Mouse (Mus musculus) gastrocnemius, adult 2 months (tissue): ENCODE measurements around the gene Rspo1. TPM values are rescaled to one million over a fixed set of nuclear protein-coding genes. Genes with fewer than 3 reads are reported as not detected.

Experiments
- DNase-seq: peaks from one replicate; pipeline ENCODE4 v3.0.0; 2022
- H3K27ac ChIP-seq: fragments of 200-600 bp; 2 replicates; pipeline ENCODE4 v1.8.1; 2022; ENCODE audit warnings: mild to moderate bottlenecking
- H3K4me3 ChIP-seq: fragments of 200-600 bp; 2 replicates; pipeline ENCODE4 v1.8.1; 2022; ENCODE audit warnings: mild to moderate bottlenecking, moderate library complexity
- CTCF ChIP-seq: fragments of 200-600 bp; IDR thresholded peaks from 2 replicates; pipeline ENCODE4 v1.8.1; 2022; ENCODE audit warnings: antibody characterized with exemption, mild to moderate bottlenecking, moderate library complexity
- intact Hi-C: fragments of 180-260 bp; cut with DNase I; formaldehyde crosslinking; loops from one replicate; pipeline ENCODE4 v1.15.1; 2025
- total RNA-seq, 2 experiments: library from RNA; stranded (reverse); gene quantifications; 2 replicates each; pipeline ENCODE4 v1.2.3; 2021

The Rspo1 gene
- total RNA-seq, 2 experiments from 2014 or later = 0.26 to 0.59 TPM

DNA sequence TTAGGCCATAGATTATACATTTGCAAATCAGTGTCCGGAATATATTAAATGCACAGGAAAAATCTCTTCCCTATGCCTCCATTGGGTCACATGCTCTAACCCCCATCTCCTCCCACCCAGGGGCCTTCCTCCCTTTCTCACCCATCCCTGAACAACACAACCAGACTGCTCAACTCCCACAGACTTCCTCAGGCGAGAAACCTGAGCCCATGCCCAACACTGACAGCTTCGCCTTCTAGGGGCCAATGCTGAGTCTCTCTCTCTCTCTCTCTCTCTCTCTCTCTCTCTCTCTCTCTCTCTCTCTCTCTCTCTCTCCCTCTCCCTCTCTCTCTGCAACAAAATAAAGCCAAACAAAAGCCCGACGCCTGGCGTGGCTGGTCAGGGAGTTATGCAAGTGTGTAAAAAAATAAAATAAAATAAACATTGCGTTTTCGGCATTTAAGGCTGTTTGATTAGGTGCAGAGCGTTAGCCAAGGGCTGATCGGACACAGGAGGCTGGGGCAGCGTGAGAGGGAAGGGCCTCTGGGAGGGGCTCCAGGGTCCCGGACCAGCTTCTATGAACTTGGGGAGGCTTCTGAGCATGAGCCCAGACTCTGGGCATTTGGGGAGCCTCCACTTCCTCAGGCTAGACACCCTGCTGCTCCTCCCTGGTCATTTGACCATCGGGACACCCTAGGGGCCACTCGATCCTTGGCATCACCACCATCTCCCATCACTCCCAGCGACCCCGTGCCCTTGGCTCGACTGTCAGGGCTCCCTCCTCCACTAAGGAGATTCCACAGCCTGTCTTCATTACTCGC, 1.2 kb upstream of the Rspo1 start:
- TF ChIP-seq CTCF = no peak
- H3K4me3 ChIP-seq = no peak overlapping the region
- H3K27ac ChIP-seq = no peak overlapping the region
- intact Hi-C loops = no loop called here
- DNase-seq = no peak

DNA sequence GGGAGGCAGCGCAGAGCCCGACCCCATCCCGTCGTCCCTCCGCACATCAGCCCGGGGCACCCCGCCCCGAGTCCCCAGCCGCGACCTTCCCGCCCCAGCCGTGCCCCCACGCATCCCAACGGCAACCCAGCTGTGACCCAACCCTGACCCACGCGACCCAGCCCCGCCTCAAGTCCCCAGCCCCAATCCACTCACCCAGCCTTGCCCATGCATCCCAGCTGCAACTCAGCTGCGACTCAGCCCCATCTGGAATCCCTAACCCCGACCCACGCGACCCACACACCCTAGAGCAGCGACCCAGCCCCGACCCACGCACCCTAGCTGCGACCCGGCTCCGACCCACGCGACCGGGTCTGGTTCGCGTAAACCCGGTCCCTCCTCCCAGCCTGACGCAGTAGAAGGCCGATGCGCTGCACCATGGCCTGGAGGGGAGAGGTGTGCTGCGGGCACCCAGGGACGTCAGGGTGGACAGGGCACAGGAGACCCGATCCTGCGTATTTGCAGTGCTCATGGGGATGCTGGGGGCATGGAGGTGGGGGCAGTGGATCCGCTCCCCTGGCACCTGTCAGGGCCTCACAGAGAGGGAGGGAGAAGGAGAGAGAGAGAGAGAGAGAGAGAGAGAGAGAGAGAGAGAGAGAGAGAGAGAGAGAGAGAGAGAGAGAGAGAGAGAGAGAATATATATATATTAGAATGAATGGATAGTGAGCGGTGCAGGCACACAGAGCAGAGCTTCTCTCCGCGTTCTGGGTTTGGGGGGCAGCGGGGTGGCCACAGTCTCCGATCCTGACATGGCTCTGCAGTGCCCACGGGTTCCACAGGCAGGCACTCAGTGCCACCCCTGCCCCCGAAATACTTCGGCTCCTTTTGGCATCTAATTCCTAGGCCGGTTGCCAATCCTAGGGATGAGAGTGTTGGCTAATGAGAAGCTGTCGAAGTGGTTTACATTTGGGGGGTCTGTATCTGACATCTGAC, 795 bp downstream of the Rspo1 start:
- DNase-seq = no peak
- intact Hi-C loops = no loop called here
- TF ChIP-seq CTCF = no peak
- H3K4me3 ChIP-seq = peak overlapping the region; percentile 60
- H3K27ac ChIP-seq = no peak overlapping the region

DNA sequence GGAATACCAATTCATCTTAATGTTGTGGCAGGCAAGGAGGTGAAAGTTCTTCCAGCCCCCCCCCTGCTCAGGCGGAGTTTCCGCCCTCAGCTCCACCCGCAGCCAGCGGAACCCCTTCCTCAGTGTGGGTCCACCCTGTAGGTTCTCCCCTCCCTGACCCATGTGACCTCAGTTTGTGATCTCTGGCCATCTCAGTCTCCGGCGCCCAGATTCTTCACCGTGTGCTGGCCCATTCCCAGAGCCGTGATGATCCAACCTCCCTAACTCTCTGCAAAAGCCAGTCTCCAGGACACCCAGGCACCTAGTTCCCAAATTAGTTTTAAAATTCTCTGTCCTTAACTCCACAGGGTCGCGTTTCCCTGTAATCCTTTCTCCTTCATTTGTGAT, 1.5 kb downstream of the Rspo1 start:
- no peak for TF ChIP-seq CTCF
- intact Hi-C loops = no loop called here
- DNase-seq = no peak
- Histone ChIP-seq H3K4me3 (no peak overlapping the region), H3K27ac (no peak overlapping the region)

DNA sequence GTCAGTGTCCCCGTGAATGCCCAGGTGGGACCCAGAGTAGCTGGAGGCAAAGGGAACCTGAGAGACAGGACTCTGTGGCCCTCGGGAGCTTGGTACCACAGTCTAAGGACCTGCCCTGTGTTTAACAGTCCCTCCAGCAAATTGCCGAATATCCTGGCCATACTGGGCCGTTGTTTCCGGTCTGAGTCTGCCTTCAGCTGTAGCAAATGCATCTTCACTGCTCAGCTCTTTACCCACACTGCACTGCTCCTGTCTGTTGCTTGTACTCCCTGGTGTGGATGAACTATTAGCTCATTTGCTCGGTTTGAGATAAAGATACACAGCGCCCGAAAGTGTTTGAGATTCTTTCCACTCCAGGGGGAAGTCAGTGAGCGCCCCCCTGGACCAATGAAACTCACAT, 2.2 kb downstream of the Rspo1 start:
- TF ChIP-seq CTCF = no peak
- Histone ChIP-seq H3K4me3 (no peak overlapping the region), H3K27ac (no peak overlapping the region)
- DNase-seq = no peak
- intact Hi-C loops = no loop called here

DNA sequence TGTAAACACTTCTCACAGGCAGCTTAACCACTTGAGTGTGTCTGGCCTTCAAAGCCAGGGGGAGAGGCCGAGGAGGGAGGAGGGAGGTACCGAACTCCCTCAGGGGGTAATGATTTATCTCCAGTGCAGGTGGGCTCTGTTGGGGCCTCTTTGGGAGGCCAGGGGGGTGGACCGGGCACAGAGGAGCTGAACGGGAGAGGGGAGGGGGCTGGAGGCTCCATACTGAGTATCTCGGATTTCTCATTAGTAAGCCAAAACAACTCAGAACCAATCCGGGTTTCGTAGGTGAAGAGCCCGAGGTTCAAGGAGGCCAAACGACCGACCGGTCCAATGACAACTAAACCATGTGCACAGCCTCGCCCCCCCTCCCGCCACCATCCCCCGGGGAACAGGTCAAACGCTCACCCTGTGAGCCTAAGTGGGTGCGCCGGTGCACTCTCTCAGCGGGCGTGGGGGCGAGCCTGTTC, 3.6 kb downstream of the Rspo1 start:
- no peak for DNase-seq
- intact Hi-C loops = no loop called here
- no peak for TF ChIP-seq CTCF
- no peak overlapping the region for H3K4me3 ChIP-seq
- no peak overlapping the region for H3K27ac ChIP-seq

DNA sequence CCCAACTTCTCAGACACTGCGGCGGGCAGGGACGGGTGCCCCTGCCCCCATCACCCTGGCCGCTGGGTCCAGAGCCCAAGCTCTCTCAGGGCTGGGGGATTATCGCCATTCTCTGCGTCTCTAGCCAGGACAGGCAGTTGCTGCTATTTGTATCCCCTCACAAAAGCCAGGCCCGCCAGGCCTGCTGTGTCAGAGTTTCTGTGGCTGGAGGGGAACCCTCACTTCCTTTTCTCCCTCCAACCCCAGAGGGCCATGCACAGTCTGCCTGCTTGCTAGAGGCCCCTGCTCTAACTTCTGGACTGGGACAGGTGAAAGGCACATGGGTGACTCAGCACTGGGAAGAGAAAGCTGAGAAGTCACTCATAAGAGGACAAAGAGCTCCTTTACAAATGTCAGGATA, 4.1 kb downstream of the Rspo1 start:
- intact Hi-C loops = no loop called here
- Histone ChIP-seq H3K4me3 (no peak overlapping the region), H3K27ac (no peak overlapping the region)
- DNase-seq = no peak
- no peak for TF ChIP-seq CTCF

DNA sequence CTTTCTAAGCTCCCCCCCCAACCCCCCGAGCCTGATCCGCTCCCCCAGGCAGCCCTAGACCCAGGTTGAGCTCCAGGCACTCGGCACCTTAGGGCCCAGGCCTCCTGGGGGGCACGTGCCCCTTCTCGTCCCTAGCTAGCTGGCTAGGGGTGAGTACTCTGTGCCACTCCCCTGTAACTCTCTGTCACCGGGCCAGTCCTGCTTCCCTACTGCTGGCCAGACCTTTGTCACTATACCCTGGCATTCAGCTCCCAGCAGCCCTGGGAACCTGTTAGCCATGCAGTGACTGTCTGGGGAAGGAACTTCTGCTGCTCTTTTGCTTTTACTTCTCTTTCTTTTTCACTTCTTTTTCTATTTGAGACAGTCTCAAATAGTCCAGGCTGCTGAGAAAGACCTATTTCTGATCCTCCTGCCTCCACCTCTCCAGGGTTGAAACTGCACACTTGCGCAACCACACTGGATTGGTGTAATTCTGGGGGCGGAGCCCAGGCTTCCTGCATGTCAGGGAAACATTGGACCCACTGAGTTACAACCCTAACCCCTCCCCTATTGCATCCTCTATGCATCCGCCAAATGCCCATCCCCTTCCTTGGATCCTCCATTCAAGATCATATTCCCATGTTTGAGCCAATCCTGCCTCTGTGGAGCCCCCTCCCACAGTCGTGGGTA, 11.4 kb downstream of the Rspo1 start:
- Histone ChIP-seq H3K27ac (no peak overlapping the region), H3K4me3 (no peak overlapping the region)
- no peak for TF ChIP-seq CTCF
- no peak for DNase-seq
- intact Hi-C loops = no loop called here

DNA sequence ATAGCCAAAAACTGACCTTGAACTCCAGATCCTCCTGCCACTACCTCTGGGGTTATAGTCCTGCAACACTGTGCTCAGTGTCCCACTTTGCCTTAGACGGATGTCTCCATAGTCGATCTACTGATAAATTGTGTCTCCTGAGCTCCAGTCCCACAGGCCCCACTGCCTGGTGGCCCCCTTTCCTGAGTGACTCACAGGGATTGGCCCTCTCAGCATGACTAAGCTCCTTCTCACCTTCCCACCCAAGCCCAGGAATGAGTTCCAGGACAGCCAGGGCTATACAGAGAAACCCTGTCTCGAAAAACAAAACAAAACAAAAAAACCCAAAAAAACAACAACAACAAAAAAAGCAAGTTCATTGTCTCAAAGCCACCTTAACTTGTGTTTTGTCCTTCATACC, 13.3 kb downstream of the Rspo1 start:
- H3K4me3 ChIP-seq = no peak overlapping the region
- H3K27ac ChIP-seq = no peak overlapping the region
- TF ChIP-seq CTCF = no peak
- DNase-seq = no peak
- intact Hi-C loops = no loop called here

DNA sequence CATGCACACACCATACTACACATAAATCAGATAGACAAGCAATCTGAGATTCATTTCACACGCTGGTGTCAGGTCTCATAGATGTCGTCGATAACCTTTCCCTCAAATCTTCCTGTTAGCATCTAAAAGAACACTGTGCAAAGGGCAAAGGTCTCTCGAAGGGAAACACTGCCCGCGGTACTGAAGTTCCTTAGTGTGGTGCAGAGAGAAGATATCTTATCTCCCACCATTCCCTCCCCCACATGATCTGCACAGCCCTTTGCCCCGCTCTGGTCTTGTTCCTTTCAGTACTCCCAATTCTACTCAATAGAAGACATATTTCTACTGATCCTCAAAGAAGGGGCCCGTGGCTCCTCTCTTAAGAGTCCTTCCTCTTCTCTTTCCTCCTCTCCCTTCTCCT, 16.7 kb downstream of the Rspo1 start:
- TF ChIP-seq CTCF = no peak
- Histone ChIP-seq H3K4me3 (no peak overlapping the region), H3K27ac (no peak overlapping the region)
- DNase-seq = no peak
- intact Hi-C loops = no loop called here

DNA sequence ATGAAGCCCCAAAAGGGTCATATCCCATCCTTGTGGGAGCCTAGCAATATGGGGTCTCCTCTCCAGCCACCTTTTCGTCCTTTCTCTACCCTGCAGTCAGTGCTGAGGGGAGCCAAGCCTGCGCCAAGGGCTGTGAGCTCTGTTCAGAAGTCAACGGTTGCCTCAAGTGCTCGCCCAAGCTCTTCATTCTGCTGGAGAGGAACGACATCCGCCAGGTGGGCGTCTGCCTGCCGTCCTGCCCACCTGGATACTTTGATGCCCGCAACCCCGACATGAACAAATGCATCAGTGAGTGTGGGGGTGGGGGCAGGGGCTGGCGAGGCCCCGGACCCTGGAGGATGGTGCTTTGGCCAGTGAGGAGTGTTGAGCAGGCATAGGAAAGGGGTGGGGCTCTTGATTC, 18.7 kb downstream of the Rspo1 start:
- DNase-seq = no peak
- TF ChIP-seq CTCF = no peak
- no peak overlapping the region for H3K27ac ChIP-seq
- intact Hi-C loops = no loop called here
- H3K4me3 ChIP-seq = no peak overlapping the region

DNA sequence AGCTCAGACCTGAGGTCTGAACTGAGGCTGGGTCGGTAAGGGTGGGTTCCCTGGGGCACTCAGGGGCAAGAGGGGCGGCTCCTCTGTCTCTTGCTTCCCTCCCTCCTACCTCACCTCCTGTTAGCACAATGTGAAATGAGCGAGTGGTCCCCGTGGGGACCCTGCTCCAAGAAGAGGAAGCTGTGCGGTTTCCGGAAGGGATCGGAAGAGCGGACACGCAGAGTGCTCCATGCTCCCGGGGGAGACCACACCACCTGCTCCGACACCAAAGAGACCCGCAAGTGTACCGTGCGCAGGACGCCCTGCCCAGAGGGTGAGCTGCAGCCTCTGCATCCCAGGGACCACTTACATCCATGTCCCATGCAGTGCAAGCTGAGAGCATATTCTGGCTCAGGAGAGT, 21.2 kb downstream of the Rspo1 start:
- Histone ChIP-seq H3K4me3 (no peak overlapping the region), H3K27ac (no peak overlapping the region)
- intact Hi-C loops = no loop called here
- TF ChIP-seq CTCF = no peak
- DNase-seq = no peak

DNA sequence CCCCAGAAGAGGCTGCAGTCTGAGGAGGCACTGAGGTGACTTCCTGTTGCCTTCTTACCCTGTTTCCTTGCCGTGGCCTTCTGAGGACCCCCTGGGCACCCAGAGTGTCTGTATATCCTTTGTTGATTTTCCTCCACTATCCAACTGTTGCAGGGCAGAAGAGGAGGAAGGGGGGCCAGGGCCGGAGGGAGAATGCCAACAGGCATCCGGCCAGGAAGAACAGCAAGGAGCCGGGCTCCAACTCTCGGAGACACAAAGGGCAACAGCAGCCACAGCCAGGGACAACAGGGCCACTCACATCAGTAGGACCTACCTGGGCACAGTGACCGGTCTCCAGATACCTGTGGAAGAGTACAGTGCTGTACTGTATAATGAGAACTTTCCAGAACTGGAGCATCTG, 22.0 kb downstream of the Rspo1 start:
- DNase-seq = no peak
- TF ChIP-seq CTCF = no peak
- Histone ChIP-seq H3K4me3 (no peak overlapping the region), H3K27ac (no peak overlapping the region)
- intact Hi-C loops = no loop called here

DNA sequence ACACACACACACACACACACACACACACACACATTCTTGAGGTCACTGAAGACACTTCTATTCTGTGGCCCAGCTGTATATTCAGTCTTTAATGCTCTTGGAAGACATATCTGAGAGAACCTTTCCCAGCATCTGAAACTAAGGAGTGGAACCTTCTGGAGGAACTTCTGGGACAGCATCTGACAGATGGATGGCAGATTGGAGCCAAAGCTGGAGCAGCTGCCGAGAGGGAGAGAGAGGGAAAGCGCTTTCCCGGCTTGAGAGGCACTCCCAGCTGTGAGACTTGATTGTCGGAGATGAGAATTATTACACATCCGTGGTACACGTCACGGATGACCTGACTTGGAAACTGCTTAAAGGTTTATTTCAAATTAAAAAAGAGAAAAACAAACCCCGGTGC, 22.5 kb downstream of the Rspo1 start:
- DNase-seq = no peak
- intact Hi-C loops = no loop called here
- TF ChIP-seq CTCF = no peak
- Histone ChIP-seq H3K4me3 (no peak overlapping the region), H3K27ac (no peak overlapping the region)
